Mouse (Mus musculus) CD4-positive naive resting alpha-beta T cell, adult 57 days (primary cell): ENCODE results near the gene Spag16. TPM values are rescaled to one million over a fixed set of nuclear protein-coding genes. Genes with fewer than 3 reads are reported as not detected.

Source experiments
- total RNA-seq: library from RNA; stranded (reverse); gene quantifications from one replicate; pipeline ENCODE4 v1.2.4, GENCODE M21; 2023

Spag16 gene
- not detected for total RNA-seq

GRCm38 (mm10) chr1:69826806-69827703, at the start of gene Spag16:
TSS of gene Spag16 (plus strand) at chr1:69826970.

GRCm38 (mm10) chr1:70725655-70726066, 898.9 kb downstream of the Spag16 start, which contains the start of gene Vwc2l:
TSS of gene Vwc2l (plus strand) at chr1:70725715.

Other genes with a start within 250 kb of the Spag16 start
- gene Ikzf2, start 139.7 kb upstream of the Spag16 start, total RNA-seq, result 16.8 TPM